Mouse (Mus musculus) ES-E14 (cell line): ENCODE data around the gene Coa5. TPM values are rescaled to one million over a fixed set of nuclear protein-coding genes. Genes with fewer than 3 reads are reported as not detected.

Source experiments
- DNase-seq: peaks from one replicate; pipeline ENCODE4 v3.0.0-alpha.2; 2013; ENCODE audit warnings: low read depth, low spot score
- H3K27ac ChIP-seq: 2 replicates; pipeline ENCODE4 v1.5.1; 2012; ENCODE audit warnings: low read depth, mild to moderate bottlenecking, low read length, moderate library complexity, mixed read lengths; ENCODE audit not compliant: poor library complexity, insufficient read depth, severe bottlenecking
- H3K36me3 ChIP-seq: 2 replicates; pipeline ENCODE4 v1.6.1; 2012; ENCODE audit warnings: mild to moderate bottlenecking, low read length, moderate library complexity, mixed read lengths; ENCODE audit not compliant: control insufficient read depth, poor library complexity, insufficient read depth, severe bottlenecking
- H3K4me1 ChIP-seq, 2 experiments: fragments of 150-350 bp in 1 of 2; sonication (generic) in 1 of 2; 2 replicates each; pipeline ENCODE4 v1.6.1; 2012; ENCODE audit warnings: low read length in 2 of 2, mild to moderate bottlenecking in 1 of 2, mixed read lengths in 1 of 2; ENCODE audit not compliant: control insufficient read depth in 2 of 2, insufficient read depth in 2 of 2, poor library complexity in 1 of 2
- H3K4me3 ChIP-seq, 2 experiments: fragments of 150-350 bp in 1 of 2; sonication (generic) in 1 of 2; 2 replicates each; pipeline ENCODE4 v1.5.1; 2012; ENCODE audit warnings: low read length in 2 of 2, low read depth in 1 of 2, mild to moderate bottlenecking in 1 of 2, mixed read lengths in 1 of 2; ENCODE audit not compliant: insufficient read depth in 1 of 2, poor library complexity in 1 of 2, severe bottlenecking in 1 of 2
- H3K9ac ChIP-seq: 2 replicates; pipeline ENCODE4 v1.6.1; 2012; ENCODE audit warnings: low read depth, mild to moderate bottlenecking, low read length, mixed read lengths; ENCODE audit not compliant: poor library complexity, insufficient read depth, severe bottlenecking
- H3K9me3 ChIP-seq: fragments of 150-350 bp; sonication (generic); 2 replicates; pipeline ENCODE4 v1.6.1; 2012; ENCODE audit warnings: low read depth, mild to moderate bottlenecking, low read length; ENCODE audit not compliant: control insufficient read depth, insufficient read depth
- CHD2 ChIP-seq: IDR thresholded peaks from 2 replicates; pipeline ENCODE4 v1.6.1; 2014; ENCODE audit warnings: mild to moderate bottlenecking, low read depth, low read length, inconsistent platforms
- HCFC1 ChIP-seq: IDR thresholded peaks from 2 replicates; pipeline ENCODE4 v1.6.1; 2012; ENCODE audit warnings: low read length, inconsistent platforms, borderline replicate concordance; ENCODE audit not compliant: insufficient read depth
- MAFK ChIP-seq: IDR thresholded peaks from 2 replicates; pipeline ENCODE4 v1.6.1; 2014; ENCODE audit warnings: mild to moderate bottlenecking, low read depth, low read length, inconsistent platforms; ENCODE audit not compliant: insufficient read depth
- ZC3H11A ChIP-seq: IDR thresholded peaks from 2 replicates; pipeline ENCODE4 v1.6.1; 2012; ENCODE audit warnings: low read depth, mild to moderate bottlenecking, inconsistent platforms, low read length, borderline replicate concordance
- ZNF384 ChIP-seq: IDR thresholded peaks from 2 replicates; pipeline ENCODE4 v1.6.1; 2012; ENCODE audit warnings: low read depth, low read length, inconsistent platforms
- in situ Hi-C, 2 experiments: fragments of 600-800 bp; cut with MboI; formaldehyde crosslinking; loops; one replicate each; pipeline ENCODE4 v1.15.1; 2025; ENCODE audit warnings: low sequenced_read_pairs in 2 of 2, inconsistent platforms in 1 of 2; ENCODE audit not compliant: unreplicated experiment in 2 of 2
- total RNA-seq: library from RNA; depleted of rRNA; stranded (reverse); fragments of 300-350 nt; gene quantifications from 2 replicates; pipeline ENCODE4 v1.2.3, GENCODE M21; 2012

The Coa5 gene
- total RNA-seq, 1 experiment, result 38.6 TPM

DNA sequence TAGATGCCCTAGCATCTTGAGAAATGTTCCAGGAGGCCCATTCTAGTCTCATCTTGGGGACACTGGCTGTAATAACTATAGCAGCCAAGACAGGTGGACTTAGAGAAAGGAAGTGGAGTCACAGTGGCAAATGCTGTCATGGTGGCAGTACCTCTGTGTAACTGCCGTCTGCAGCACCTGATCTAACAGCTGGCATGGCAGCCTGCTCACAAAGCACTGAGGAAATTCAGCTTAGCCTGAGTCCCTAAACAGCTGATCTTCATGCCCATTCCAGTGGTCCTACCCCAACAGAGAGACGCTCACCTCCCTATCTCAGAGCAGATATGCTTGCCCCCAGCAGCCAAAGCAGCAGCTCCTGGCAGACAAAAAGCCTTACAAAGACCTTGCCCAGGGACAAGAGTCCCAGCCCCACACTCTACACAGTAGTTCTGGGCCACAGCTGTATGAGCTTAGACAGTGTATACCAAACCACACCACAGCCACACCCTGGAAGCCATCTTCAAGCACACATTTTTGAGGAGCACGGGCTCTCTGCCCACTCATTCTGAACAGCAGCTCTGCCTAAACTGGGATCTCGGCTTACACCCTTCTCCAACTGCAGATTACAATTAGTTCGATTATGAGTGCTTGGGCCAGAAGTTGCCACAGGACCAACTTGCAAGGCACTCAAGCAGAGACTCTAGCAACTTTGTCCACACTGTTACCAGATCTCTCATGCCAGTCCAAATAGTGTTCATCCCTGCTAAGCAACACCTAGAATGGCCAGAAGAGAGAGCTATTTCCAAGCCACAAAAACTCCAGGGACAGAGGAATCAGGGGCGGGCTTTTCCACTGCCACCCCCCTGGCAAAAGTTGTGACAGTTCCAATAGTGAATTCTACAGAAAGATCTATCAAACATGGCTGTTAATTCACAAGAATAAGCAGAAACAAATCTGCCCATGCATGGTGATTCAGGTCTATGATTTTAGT lies 41.6 kb upstream of the Coa5 start:
- no peak overlapping the region for H3K27ac ChIP-seq
- DNase-seq, result no peak
- H3K4me1 ChIP-seq, result peaks cover 0 to 2% of the 10 kb centered on the region in 2 experiments; a peak in 1 of 4 replicates
- in situ Hi-C loops, result loop anchor here (10.0 to 25.0 kb wide), 2 partner anchors 163 to 166 kb away; no protein-coding TSS in a partner anchor
- H3K9ac ChIP-seq, result no peak overlapping the region
- no peak overlapping the region for H3K4me3 ChIP-seq
- H3K36me3 ChIP-seq, result no peaks in the 10 kb centered on the region
- H3K9me3 ChIP-seq, result no peaks in the 10 kb centered on the region
- TF ChIP-seq ZNF384, result no peak
- no peak for TF ChIP-seq CHD2
- TF ChIP-seq ZC3H11A, result no peak
- no peak for TF ChIP-seq HCFC1
- no peak for TF ChIP-seq MAFK

DNA sequence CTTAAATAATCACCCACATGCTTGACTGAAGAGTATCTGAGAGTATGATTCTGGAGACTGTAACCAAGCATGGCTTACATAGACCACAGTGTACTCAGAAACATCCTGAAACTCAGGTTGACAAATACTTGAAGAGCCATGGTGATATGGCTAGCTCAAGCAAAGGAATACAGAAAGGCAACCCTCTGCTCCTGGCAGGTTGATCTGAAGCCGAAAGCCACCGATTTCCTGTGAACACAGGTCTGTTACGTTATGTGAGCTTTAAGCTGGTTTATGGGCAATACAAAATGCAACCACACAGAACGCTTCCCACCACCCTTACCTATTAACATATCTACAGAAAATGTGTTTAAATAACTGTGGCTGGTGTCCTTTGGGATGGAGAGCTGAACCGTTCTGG lies 39.1 kb upstream of the Coa5 start:
- DNase-seq, result no peak
- Histone ChIP-seq H3K9ac (no peak overlapping the region), H3K9me3 (no peaks in the 10 kb centered on the region), H3K27ac (no peak overlapping the region), H3K4me1 (no peaks in the 10 kb centered on the region), H3K36me3 (no peaks in the 10 kb centered on the region), H3K4me3 (no peak overlapping the region)
- TF ChIP-seq ZNF384 (no peak), CHD2 (no peak), HCFC1 (no peak), MAFK (no peak), ZC3H11A (no peak)
- in situ Hi-C loops, result loop anchor here in 1 of 2 experiments (25.0 kb wide), 1 partner anchor 168 kb away; no protein-coding TSS in a partner anchor

DNA sequence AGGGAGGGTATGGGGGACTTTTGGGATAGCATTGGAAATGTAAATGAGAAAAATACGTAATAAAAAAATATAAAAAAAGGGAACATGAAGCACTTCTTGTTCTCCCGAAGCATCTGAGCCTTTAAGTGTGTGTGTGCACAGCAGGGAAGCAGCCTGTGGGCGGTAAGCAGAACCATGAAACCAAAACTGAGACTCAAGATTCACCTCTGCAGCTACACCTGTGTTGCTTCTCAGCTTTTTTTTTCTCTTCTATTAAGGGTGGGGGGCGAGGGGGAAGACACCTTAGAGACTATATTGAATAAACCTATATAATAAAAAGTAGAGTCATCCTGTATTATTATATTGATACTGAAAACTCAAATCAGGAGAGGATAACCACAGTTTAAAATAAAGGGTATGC lies 37.9 kb upstream of the Coa5 start:
- no peak for TF ChIP-seq HCFC1
- no peak for TF ChIP-seq ZNF384
- no peak for TF ChIP-seq CHD2
- TF ChIP-seq ZC3H11A, result no peak
- no peak overlapping the region for H3K27ac ChIP-seq
- DNase-seq, result no peak
- H3K36me3 ChIP-seq, result no peaks in the 10 kb centered on the region
- no peak overlapping the region for H3K4me3 ChIP-seq
- in situ Hi-C loops, result loop anchor here in 1 of 2 experiments (25.0 kb wide), 1 partner anchor 169 kb away; no protein-coding TSS in a partner anchor
- H3K9me3 ChIP-seq, result no peaks in the 10 kb centered on the region
- H3K4me1 ChIP-seq, result no peaks in the 10 kb centered on the region
- H3K9ac ChIP-seq, result no peak overlapping the region

- TF ChIP-seq ZNF384 (no peak), HCFC1 (no peak), ZC3H11A (no peak), CHD2 (no peak), MAFK (no peak)
- no peak overlapping the region for H3K27ac ChIP-seq
- no peaks in the 10 kb centered on the region for H3K9me3 ChIP-seq
- H3K9ac ChIP-seq, result no peak overlapping the region
- DNase-seq, result no peak
- H3K36me3 ChIP-seq, result no peaks in the 10 kb centered on the region
- in situ Hi-C loops, result loop anchor here in 1 of 2 experiments (25.0 kb wide), 1 partner anchor 171 kb away; no protein-coding TSS in a partner anchor
- H3K4me3 ChIP-seq, result no peak overlapping the region
- no peaks in the 10 kb centered on the region for H3K4me1 ChIP-seq
Measured at GRCm38 (mm10) chr1:37466322-37466995, 36.6 kb upstream of the Coa5 start.
